Mouse (Mus musculus) left cerebral cortex, adult 8-10 months (tissue): ENCODE measurements around the gene Defb6. TPM values are rescaled to one million over a fixed set of nuclear protein-coding genes. Genes with fewer than 3 reads are reported as not detected.

Experiments
- DNase-seq, 2 experiments: peaks; one replicate each; pipeline ENCODE4 v3.0.0; 2022; ENCODE audit warnings: low spot score in 2 of 2
- total RNA-seq, 4 experiments: library from RNA; stranded (reverse); gene quantifications; 2 replicates each; pipeline ENCODE4 v1.2.4; 2022

Gene Defb6
- not detected for total RNA-seq

GRCm38 (mm10) chr8:19225161-19225560, at the start of gene Defb6:
Gene Defb6, plus strand, starts transcription at chr8:19225478.
- DNase-seq = no peak

GRCm38 (mm10) chr8:19238101-19238500, 12.8 kb downstream of the Defb6 start:
- DNase-seq = no peak

- no peak for DNase-seq
Observed at GRCm38 (mm10) chr8:19239616-19240015, 14.3 kb downstream of the Defb6 start, which contains the start of gene Defb46. Gene Defb46, plus strand, starts transcription at chr8:19239916.

GRCm38 (mm10) chr8:19247280-19247679, 22.0 kb downstream of the Defb6 start, which contains the start of gene Defb5:
Gene Defb5, plus strand, starts transcription at chr8:19247580.
- DNase-seq = no peak

DNA sequence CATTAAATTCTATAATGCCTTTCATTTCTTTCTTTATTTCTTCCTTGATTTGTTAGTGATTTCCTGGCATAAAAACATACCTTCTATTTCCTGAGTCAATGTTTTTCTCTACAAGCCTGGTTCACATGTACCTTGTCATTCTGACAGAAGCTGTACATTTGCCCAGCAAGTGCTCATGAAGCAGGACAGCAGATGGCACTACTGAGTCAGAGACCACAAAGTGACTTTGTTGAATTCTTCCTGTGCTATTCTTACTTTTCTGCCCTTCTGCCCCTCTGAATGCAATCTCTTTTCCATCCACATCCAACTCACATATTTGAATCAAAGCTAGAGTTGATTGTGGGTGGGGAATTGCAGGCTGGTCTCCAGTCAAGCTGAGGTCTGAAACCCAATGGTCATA, 32.9 kb downstream of the Defb6 start:
- no peak for DNase-seq

DNA sequence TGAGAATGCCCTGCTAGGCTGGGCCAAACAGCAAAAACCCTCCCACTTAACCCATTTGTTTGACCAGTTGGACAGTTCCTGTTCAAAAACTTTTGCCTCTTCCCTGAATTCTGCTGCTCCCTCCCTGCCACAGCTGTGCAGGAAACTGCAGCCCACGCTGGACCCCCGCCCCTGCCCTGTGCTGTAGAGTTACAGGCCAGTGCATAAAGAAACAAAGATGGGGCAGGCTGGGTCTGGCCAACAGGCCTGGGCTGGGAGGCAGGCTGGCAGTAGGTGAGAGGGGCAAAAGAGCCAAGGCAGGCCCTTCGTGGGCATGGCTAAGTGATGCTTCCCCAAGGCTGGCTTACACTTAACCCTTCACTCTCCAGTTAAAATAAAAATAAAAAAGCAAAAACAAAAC, 34.4 kb downstream of the Defb6 start:
- DNase-seq = no peak

Other genes with a start within 250 kb of the Defb6 start
- not detected for gene Defb40, start 247.2 kb upstream of the Defb6 start, total RNA-seq
- not detected for gene Defb37, start 234.4 kb upstream of the Defb6 start, total RNA-seq
- gene Defb38, start 198.9 kb upstream of the Defb6 start, total RNA-seq = not detected
- gene Defb39, start 160.7 kb upstream of the Defb6 start, total RNA-seq = not detected
- gene Defb12, start 110.6 kb upstream of the Defb6 start, total RNA-seq = not detected
- gene Defb34, start 101.7 kb upstream of the Defb6 start, total RNA-seq = not detected
- gene Gm45826, start 84.7 kb upstream of the Defb6 start, total RNA-seq = not detected
- gene Defb14, start 31.1 kb upstream of the Defb6 start, total RNA-seq = not detected
- gene Defb4, start 26.8 kb upstream of the Defb6 start, total RNA-seq = not detected
- gene Defb46, start 14.4 kb downstream of the Defb6 start, total RNA-seq = not detected
- not detected for gene Defb5, start 22.1 kb downstream of the Defb6 start, total RNA-seq
- not detected for gene Defb3, start 67.9 kb downstream of the Defb6 start, total RNA-seq
- gene Defb8, start 222.1 kb downstream of the Defb6 start, total RNA-seq = not detected